Mouse (Mus musculus): ENCODE data around the gene Txndc11. TPM values are rescaled to one million over a fixed set of nuclear protein-coding genes. Genes with fewer than 3 reads are reported as not detected.

Gene Txndc11
- total RNA-seq, 4 experiments from 2014 or later = 41.3 to 57.6 (median 46.8) TPM

Small RNA genes within 50 kb of the gene (microRNA-seq; reads per million reads assigned to microRNA genes)
- 7.2 to 9.8 reads per million in 2 experiments for gene Gm23935

Other genes with a start within 250 kb of the Txndc11 start
- 10 to 100 TPM; 12.0 to 21.4 (median 14.6) TPM for gene Snn, start 73.7 kb downstream of the Txndc11 start, total RNA-seq (2022)
- 10 to 100 TPM; 38.0 to 56.2 (median 46.3) TPM for gene Litaf, start 68.5 kb downstream of the Txndc11 start, total RNA-seq (2022)
- gene Zc3h7a, start 41.7 kb upstream of the Txndc11 start, total RNA-seq (2022) = 100 to 1,000 TPM in 2 of 4 experiments, 10 to 100 TPM in 2; 62.7 to 123 (median 96.4) TPM
- gene Rsl1d1, start 68.7 kb upstream of the Txndc11 start, total RNA-seq (2022) = 10 to 100 TPM; 70.7 to 71.9 (median 71.3) TPM
- gene Gspt1, start 119.7 kb upstream of the Txndc11 start, total RNA-seq (2022) = 100 to 1,000 TPM; 106 to 147 (median 121) TPM
- under 1 TPM in 1 of 4 experiments, not detected in 3; 0.89 TPM for gene Tnfrsf17, start 179.2 kb upstream of the Txndc11 start, total RNA-seq (2022)
- gene Snx29, start 188.3 kb upstream of the Txndc11 start, total RNA-seq (2022) = 10 to 100 TPM; 17.2 to 35.2 (median 21.6) TPM